Mouse (Mus musculus): Measurements from ENCODE around the gene Lck.

Lck gene

GRCm38 (mm10) chr4:129573430-129573829 lies at the start of gene Lck:
Lck (minus strand) TSS chr4:129573641.
- DNase-seq (ENCODE audit: low spot score in 2 of 2) = peak; percentile 32 to 70

GRCm38 (mm10) chr4:129622803-129623535 lies 49.5 kb upstream of the Lck start:
- DNase-seq (ENCODE audit: low spot score in 2 of 2) = no peak

GRCm38 (mm10) chr4:129622120-129622802 lies 48.8 kb upstream of the Lck start:
- no peak for DNase-seq (ENCODE audit: low spot score in 2 of 2)

- DNase-seq (ENCODE audit: low spot score in 2 of 2) = no peak
Measured at GRCm38 (mm10) chr4:129621283-129621841, 47.9 kb upstream of the Lck start.

GRCm38 (mm10) chr4:129620419-129621282 lies 47.2 kb upstream of the Lck start:
- DNase-seq (ENCODE audit: low spot score in 2 of 2) = no peak

GRCm38 (mm10) chr4:129618786-129619691 lies 45.6 kb upstream of the Lck start, which contains the start of gene Iqcc:
Iqcc (minus strand) TSS chr4:129619099.
- peak; percentile 94 to 97 for DNase-seq (ENCODE audit: low spot score in 2 of 2)

- DNase-seq (ENCODE audit: low spot score in 2 of 2) = no peak
Measured at GRCm38 (mm10) chr4:129618031-129618430, 44.6 kb upstream of the Lck start.

GRCm38 (mm10) chr4:129617121-129617641 lies 43.7 kb upstream of the Lck start:
- DNase-seq (ENCODE audit: low spot score in 2 of 2) = no peak

GRCm38 (mm10) chr4:129616631-129617030 lies 43.2 kb upstream of the Lck start:
- no peak for DNase-seq (ENCODE audit: low spot score in 2 of 2)

- DNase-seq (ENCODE audit: low spot score in 2 of 2) = no peak
Measured at GRCm38 (mm10) chr4:129615801-129616290, 42.4 kb upstream of the Lck start.

- DNase-seq (ENCODE audit: low spot score in 2 of 2) = no peak
Measured at GRCm38 (mm10) chr4:129614093-129614492, 40.7 kb upstream of the Lck start, which contains the start of gene Dcdc2b. Dcdc2b (minus strand) TSS chr4:129614257.

GRCm38 (mm10) chr4:129610472-129610871 lies 37.0 kb upstream of the Lck start:
- DNase-seq (ENCODE audit: low spot score in 2 of 2) = no peak

- no peak for DNase-seq (ENCODE audit: low spot score in 2 of 2)
Measured at GRCm38 (mm10) chr4:129610026-129610425, 36.6 kb upstream of the Lck start.

- peak in 1 of 2 experiments; percentile 67 for DNase-seq (ENCODE audit: low spot score in 2 of 2)
Measured at GRCm38 (mm10) chr4:129609139-129609631, 35.7 kb upstream of the Lck start.

GRCm38 (mm10) chr4:129608426-129609025 lies 35.1 kb upstream of the Lck start:
- peak; percentile 85 to 93 for DNase-seq (ENCODE audit: low spot score in 2 of 2)

GRCm38 (mm10) chr4:129600233-129601158 lies 27.1 kb upstream of the Lck start, which contains the start of the genes Eif3i and Tmem234:
Eif3i (minus strand) TSS chr4:129600648.
Tmem234 (plus strand) TSS chr4:129600668.
- DNase-seq (ENCODE audit: low spot score in 2 of 2) = peak; percentile 83 to 90

GRCm38 (mm10) chr4:129588865-129589264 lies 15.4 kb upstream of the Lck start:
- DNase-seq (ENCODE audit: low spot score in 2 of 2) = peak in 1 of 2 experiments; percentile 46

- no peak for DNase-seq (ENCODE audit: low spot score in 2 of 2)
Measured at GRCm38 (mm10) chr4:129586943-129587342, 13.5 kb upstream of the Lck start.
